Mouse (Mus musculus) stomach, postnatal 0 days (tissue): ENCODE data around the gene Gm20479. TPM values are rescaled to one million over a fixed set of nuclear protein-coding genes. Genes with fewer than 3 reads are reported as not detected.

Source experiments
- ATAC-seq: fragments of 200-750 bp; cut with Nextera tagmentation; 2 replicates; pipeline ENCODE4 v1.8.0; 2017; ENCODE audit not compliant: low FRiP score, low TSS enrichment
- DNase-seq: peaks from one replicate; pipeline ENCODE4 v3.0.0-alpha.2; 2016; ENCODE audit warnings: low spot score
- H3K27ac ChIP-seq: fragments of 300-500 bp; sonication (generic); replicated peaks from 2 replicates; pipeline ENCODE4 v1.5.1; 2014; ENCODE audit warnings: mild to moderate bottlenecking, control low read depth
- H3K27me3 ChIP-seq: fragments of 300-500 bp; sonication (generic); 2 replicates; pipeline ENCODE4 v1.6.1; 2014; ENCODE audit warnings: low read length; ENCODE audit not compliant: control insufficient read depth, insufficient read depth
- H3K36me3 ChIP-seq: fragments of 300-500 bp; sonication (generic); 2 replicates; pipeline ENCODE4 v1.6.1; 2014; ENCODE audit warnings: low read length, mixed read lengths; ENCODE audit not compliant: control insufficient read depth, insufficient read depth
- H3K4me1 ChIP-seq: fragments of 300-500 bp; sonication (generic); replicated peaks from 2 replicates; pipeline ENCODE4 v1.6.1; 2014; ENCODE audit warnings: antibody characterized with exemption; ENCODE audit not compliant: control insufficient read depth, insufficient read depth
- H3K4me2 ChIP-seq: fragments of 300-500 bp; sonication (generic); replicated peaks from 2 replicates; pipeline ENCODE4 v1.6.1; 2014; ENCODE audit warnings: low read depth, mild to moderate bottlenecking, control low read depth, moderate library complexity
- H3K4me3 ChIP-seq: fragments of 300-500 bp; sonication (generic); 2 replicates; pipeline ENCODE4 v1.5.1; 2014; ENCODE audit warnings: low read depth, low read length, control low read depth
- H3K9ac ChIP-seq: fragments of 300-500 bp; sonication (generic); 2 replicates; pipeline ENCODE4 v1.6.1; 2014; ENCODE audit warnings: mild to moderate bottlenecking, low read length, control low read depth, mixed read lengths
- H3K9me3 ChIP-seq: fragments of 300-500 bp; sonication (generic); 2 replicates; pipeline ENCODE4 v1.6.1; 2016; ENCODE audit warnings: low read length; ENCODE audit not compliant: control insufficient read depth
- CTCF ChIP-seq: IDR thresholded peaks from 2 replicates; pipeline ENCODE4 v1.5.1; 2016; ENCODE audit warnings: antibody characterized with exemption, low read depth, mild to moderate bottlenecking, moderate library complexity
- EP300 ChIP-seq: optimal IDR thresholded peaks from 2 replicates; pipeline ENCODE3; 2016; ENCODE audit warnings: antibody characterized with exemption
- WGBS: fragments of 180-500 bp; shearing (Covaris S2); extraction: QIAGEN DNeasy Blood & Tissue Kit; methylation state at CpG from one replicate; pipeline ENCODE4 v1.1.7; 2014; 5-methylcytosine and 5-hydroxymethylcytosine counted together
- polyA plus RNA-seq: library from polyadenylated mRNA; unstranded; fragments of >200 nt; fragmentation: Nextera tagmentation; extraction: Ambion mirVana; gene quantifications from 2 replicates; pipeline ENCODE4 v1.2.1, GENCODE M21; 2015

The Gm20479 gene
- polyA plus RNA-seq, 1 experiment from 2014 or later: 0.28 TPM

DNA sequence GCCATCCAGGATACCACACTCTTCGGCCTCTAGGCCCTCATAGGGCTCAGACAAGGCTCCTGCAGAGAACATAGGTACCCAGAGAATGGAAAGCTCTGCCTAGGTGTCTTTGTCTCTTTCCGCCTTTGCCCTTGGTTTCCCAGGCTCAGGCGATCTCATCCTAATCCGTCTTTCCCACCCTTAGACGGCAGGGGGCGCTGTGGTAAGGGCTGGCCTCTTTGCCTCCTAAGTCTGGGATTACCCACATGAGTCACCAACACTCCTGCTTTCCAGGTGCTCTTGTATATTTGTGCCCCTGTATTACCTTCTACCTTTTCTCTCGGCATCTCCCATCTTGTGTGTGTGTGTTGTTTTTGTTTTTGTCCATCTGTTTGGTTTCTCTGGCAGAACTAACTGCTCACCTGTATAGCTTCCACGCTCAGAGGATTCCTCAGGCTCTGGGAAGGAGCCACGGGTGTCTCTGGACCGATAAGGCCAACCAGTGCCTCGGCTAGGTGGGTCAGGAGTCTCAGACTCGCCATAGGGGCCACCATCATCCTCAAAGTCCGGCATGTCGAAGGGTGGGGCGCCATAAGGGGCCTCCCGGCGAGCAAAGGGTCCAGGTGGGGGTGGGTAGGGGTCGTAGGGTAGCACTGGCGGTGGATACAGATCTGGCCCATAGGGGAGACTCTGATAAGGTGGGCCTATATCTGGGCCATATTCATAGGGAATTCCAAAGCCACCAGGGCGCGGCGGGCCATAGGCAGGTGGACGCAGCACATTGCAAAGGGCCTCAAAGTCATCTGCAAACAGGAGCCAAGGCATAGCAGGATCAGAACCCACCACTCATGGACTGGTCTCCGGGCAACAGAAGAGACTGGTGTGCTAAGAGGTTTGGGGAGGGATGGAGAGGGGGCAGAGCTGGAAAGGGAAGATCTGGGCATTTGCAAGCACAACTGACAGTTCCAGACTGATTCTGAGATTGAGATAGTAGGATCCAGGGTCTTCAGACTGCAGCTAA, 50.8 kb downstream of the Gm20479 start:
- no peaks in the 10 kb centered on the region; the same call in 1 of the 2 replicates for H3K36me3 ChIP-seq
- no peak overlapping the region for H3K9ac ChIP-seq
- H3K27ac ChIP-seq: no peak overlapping the region
- no peaks in the 10 kb centered on the region for H3K27me3 ChIP-seq
- WGBS: 74% methylated on average over 24 of the region's 24 CpGs
- no peak for TF ChIP-seq EP300
- TF ChIP-seq CTCF: peak; percentile 85
- DNase-seq: peak; percentile 76
- H3K4me2 ChIP-seq: no peak overlapping the region
- no peak for ATAC-seq
- H3K4me1 ChIP-seq: peaks cover 4% of the 10 kb centered on the region; the same call in 1 of the 2 replicates
- no peaks in the 10 kb centered on the region for H3K9me3 ChIP-seq
- H3K4me3 ChIP-seq: no peak overlapping the region

DNA sequence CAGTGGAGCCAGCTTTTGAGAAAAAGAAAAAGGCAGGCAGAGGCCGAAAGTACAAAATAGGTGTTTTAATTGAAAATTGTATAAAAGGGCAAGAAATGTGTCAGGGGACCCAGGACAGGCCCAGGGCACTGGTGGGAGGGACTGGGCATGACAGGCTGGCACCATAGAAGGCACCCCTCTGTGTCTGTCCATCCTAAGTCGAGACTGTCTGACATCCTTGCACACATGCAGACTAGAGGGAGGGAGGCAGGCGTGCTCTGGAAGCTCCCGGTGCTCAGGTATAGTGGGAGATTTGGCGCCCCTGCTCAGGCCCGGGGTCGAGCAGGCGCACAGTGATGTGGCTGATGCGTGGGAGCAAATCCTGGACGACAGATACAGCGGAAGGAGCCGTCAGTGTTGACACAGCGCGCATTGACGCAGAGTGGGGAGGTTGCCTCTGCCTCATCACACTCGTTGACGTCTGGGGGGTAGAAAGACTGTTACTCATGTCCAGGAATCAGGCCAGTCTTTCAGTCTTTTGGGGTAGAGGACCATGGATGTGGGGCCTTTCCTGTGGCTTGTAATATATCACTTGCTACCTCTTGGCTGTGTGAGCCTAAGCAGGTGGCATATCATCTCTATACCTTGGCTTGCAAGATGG, 52.0 kb downstream of the Gm20479 start:
- H3K27me3 ChIP-seq: no peaks in the 10 kb centered on the region
- H3K9me3 ChIP-seq: no peaks in the 10 kb centered on the region
- no peak overlapping the region for H3K4me2 ChIP-seq
- H3K27ac ChIP-seq: no peak overlapping the region
- no peak overlapping the region for H3K4me3 ChIP-seq
- TF ChIP-seq CTCF: no peak
- no peak for TF ChIP-seq EP300
- no peaks in the 10 kb centered on the region; the same call in 1 of the 2 replicates for H3K36me3 ChIP-seq
- WGBS: 89% methylated on average over 17 of the region's 17 CpGs
- DNase-seq (no peak), ATAC-seq (no peak)
- H3K4me1 ChIP-seq: peaks cover 4% of the 10 kb centered on the region; the same call in 1 of the 2 replicates
- no peak overlapping the region for H3K9ac ChIP-seq

Other genes with a start within 250 kb of the Gm20479 start
- gene Cyp2f2, start 237.5 kb downstream of the Gm20479 start, polyA plus RNA-seq: 108 and 155 TPM in 2 replicates
- gene Cyp2t4, start 203.7 kb downstream of the Gm20479 start, polyA plus RNA-seq: 0.11 TPM in 1 of 2 replicates, not detected in the other
- 51.0 and 53.4 TPM in 2 replicates for gene Egln2, start 190.6 kb downstream of the Gm20479 start, polyA plus RNA-seq
- 70.7 and 72.2 TPM in 2 replicates for gene Rab4b, start 178.5 kb downstream of the Gm20479 start, polyA plus RNA-seq
- not detected in 2 replicates for gene Gm21983, start 176.3 kb downstream of the Gm20479 start, polyA plus RNA-seq
- 7.3 and 8.7 TPM in 2 replicates for gene Mia, start 176.3 kb downstream of the Gm20479 start, polyA plus RNA-seq
- 1.7 and 1.8 TPM in 2 replicates for gene BC024978, start 161.6 kb downstream of the Gm20479 start, polyA plus RNA-seq
- 82.2 and 82.7 TPM in 2 replicates for gene Snrpa, start 161.1 kb downstream of the Gm20479 start, polyA plus RNA-seq
- 11.6 and 12.2 TPM in 2 replicates for gene Itpkc, start 128.8 kb downstream of the Gm20479 start, polyA plus RNA-seq
- gene Coq8b, start 124.4 kb downstream of the Gm20479 start, polyA plus RNA-seq: 25.0 and 26.6 TPM in 2 replicates
- 12.8 and 14.6 TPM in 2 replicates for gene Numbl, start 99.0 kb downstream of the Gm20479 start, polyA plus RNA-seq
- gene Ltbp4, start 19.7 kb downstream of the Gm20479 start, polyA plus RNA-seq: 81.0 and 94.8 TPM in 2 replicates
- gene Shkbp1, start 1.4 kb downstream of the Gm20479 start, polyA plus RNA-seq: 26.3 and 27.3 TPM in 2 replicates
- gene Sptbn4, start 90.3 kb upstream of the Gm20479 start, polyA plus RNA-seq: 0.24 and 0.25 TPM in 2 replicates
- 97.3 and 103 TPM in 2 replicates for gene Blvrb, start 90.6 kb upstream of the Gm20479 start, polyA plus RNA-seq
- 23.9 and 25.2 TPM in 2 replicates for gene Sertad3, start 116.3 kb upstream of the Gm20479 start, polyA plus RNA-seq
- 50.0 and 53.0 TPM in 2 replicates for gene Sertad1, start 129.5 kb upstream of the Gm20479 start, polyA plus RNA-seq
- gene Prx, start 141.9 kb upstream of the Gm20479 start, polyA plus RNA-seq: 2.1 and 2.2 TPM in 2 replicates
- gene Hipk4, start 165.8 kb upstream of the Gm20479 start, polyA plus RNA-seq: 0.23 and 0.39 TPM in 2 replicates
- gene Pld3, start 195.8 kb upstream of the Gm20479 start, polyA plus RNA-seq: 117 and 128 TPM in 2 replicates
- 11.4 TPM in 2 replicates for gene 2310022A10Rik, start 195.8 kb upstream of the Gm20479 start, polyA plus RNA-seq
- 42.6 and 46.5 TPM in 2 replicates for gene Akt2, start 234.1 kb upstream of the Gm20479 start, polyA plus RNA-seq